Mouse (Mus musculus): ENCODE results near the gene 1810010H24Rik. TPM values are rescaled to one million over a fixed set of nuclear protein-coding genes. Genes with fewer than 3 reads are reported as not detected.
"Not testable (repeated sequence)": the region's sequence is repeated elsewhere in the genome, so short reads cannot be mapped to it uniquely, and the experiment has no call there.

1810010H24Rik gene
- polyA plus RNA-seq, 1 experiment from 2014 or later, result 1.5 TPM

DNA sequence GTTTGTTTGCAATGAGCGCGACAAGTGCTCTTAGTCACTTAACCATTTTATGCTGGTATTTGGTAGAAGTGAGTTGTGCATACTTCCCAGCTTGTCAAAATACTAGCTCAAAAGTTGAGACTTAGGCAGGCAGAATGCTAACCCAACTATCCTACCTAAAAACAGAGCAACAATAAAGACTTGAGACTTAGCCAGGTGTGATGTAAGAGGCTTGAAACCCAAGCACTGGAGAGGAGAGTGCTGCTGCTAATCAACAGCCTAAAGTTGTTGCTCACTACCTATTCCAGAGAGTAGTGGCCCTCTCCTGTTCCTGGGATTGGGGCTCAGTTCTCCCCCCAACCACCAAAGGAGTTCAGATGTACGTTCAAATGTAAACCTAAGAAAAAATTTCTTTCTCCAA, 15.0 kb upstream of the 1810010H24Rik start:
- H3K4me1 ChIP-seq (ENCODE audit: control insufficient read depth, insufficient read depth, low read length), result 0 out of 2 replicates have a peak, but pooled peaks cover 2% of the 10 kb centered on the region
- no peak for DNase-seq (ENCODE audit: low spot score)
- H3K9me3 ChIP-seq (ENCODE audit: control insufficient read depth, low read length), result no peaks in the 10 kb centered on the region
- ATAC-seq (ENCODE audit: insufficient number of reproducible peaks, low FRiP score, low TSS enrichment, low read depth), result no peak
- H3K27ac ChIP-seq (replicated peaks; ENCODE audit: low read depth, low read length), result no peak overlapping the region
- WGBS, result 97% methylated on average over 3 of the region's 3 CpGs
- no peaks in the 10 kb centered on the region for H3K27me3 ChIP-seq (ENCODE audit: control insufficient read depth, insufficient read depth, low read length)
- no peak overlapping the region for H3K4me3 ChIP-seq (ENCODE audit: low read depth, low read length)
- no peak overlapping the region for H3K9ac ChIP-seq (ENCODE audit: low read length)
- H3K36me3 ChIP-seq (ENCODE audit: control insufficient read depth, insufficient read depth, low read length), result no peaks in the 10 kb centered on the region
- no peak overlapping the region for H3K4me2 ChIP-seq (ENCODE audit: low read depth, severe bottlenecking)

DNA sequence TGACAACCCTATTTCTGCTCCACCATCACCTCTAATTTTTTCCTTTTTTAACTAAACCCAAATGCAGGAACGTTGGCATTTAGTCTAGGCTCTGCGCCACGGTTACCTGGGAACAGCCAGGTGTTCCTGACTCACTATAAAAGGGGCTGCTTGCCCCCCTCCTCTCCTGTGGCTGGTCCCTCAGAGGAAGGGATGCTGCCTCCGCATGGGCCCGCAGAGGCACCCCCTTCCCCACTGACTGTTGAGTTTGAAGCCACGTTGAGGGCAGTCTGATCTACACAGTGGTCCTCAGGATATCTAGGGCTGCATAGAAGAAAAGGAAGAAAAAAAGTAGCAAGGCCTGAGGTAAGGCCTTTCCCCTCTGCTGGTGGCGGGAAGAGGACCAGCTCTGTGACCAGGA, 14.3 kb upstream of the 1810010H24Rik start:
- Histone ChIP-seq H3K27ac (replicated peaks; ENCODE audit: low read depth, low read length) (no peak overlapping the region), H3K4me2 (ENCODE audit: low read depth, severe bottlenecking) (no peak overlapping the region), H3K4me3 (ENCODE audit: low read depth, low read length) (no peak overlapping the region), H3K36me3 (ENCODE audit: control insufficient read depth, insufficient read depth, low read length) (no peaks in the 10 kb centered on the region), H3K4me1 (ENCODE audit: control insufficient read depth, insufficient read depth, low read length) (0 out of 2 replicates have a peak, but pooled peaks cover 2% of the 10 kb centered on the region), H3K27me3 (ENCODE audit: control insufficient read depth, insufficient read depth, low read length) (no peaks in the 10 kb centered on the region), H3K9ac (ENCODE audit: low read length) (no peak overlapping the region; the same call in 1 of the 2 replicates), H3K9me3 (ENCODE audit: control insufficient read depth, low read length) (no peaks in the 10 kb centered on the region)
- no peak for ATAC-seq (ENCODE audit: insufficient number of reproducible peaks, low FRiP score, low TSS enrichment, low read depth)
- WGBS, result 73% methylated on average over 7 of the region's 7 CpGs
- no peak for DNase-seq (ENCODE audit: low spot score)

DNA sequence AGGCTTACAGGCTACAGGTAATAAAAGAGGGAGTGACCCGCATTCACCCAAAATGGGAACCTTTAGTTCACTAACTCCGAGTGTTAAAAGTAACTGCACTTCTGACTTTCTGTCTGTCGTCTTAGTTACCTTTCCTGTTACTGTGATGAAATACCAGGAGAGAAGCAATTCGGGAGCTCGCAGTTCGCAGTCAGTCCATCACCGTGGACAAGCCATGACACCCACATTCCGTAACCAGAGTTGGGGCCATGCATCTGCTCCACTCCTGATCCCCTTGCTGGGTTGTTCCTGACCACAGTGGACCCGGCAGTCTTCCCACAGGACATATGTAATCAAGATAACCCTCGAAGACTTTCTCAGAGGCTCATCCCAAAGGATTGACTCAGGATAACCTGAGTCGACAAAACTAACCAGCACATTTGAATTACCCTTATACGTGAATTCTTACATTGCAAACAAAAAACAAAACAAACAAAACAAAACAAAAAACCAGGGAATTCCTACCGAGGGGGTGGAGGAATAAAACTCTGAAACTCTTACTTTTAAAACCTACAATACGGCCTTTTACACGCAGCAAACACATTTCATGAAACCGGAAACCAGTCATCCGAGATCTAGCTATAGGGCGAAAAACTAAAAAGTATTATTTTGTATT, 13.7 kb upstream of the 1810010H24Rik start:
- Histone ChIP-seq H3K9ac (ENCODE audit: low read length) (peak overlapping the region; percentile 73), H3K4me1 (ENCODE audit: control insufficient read depth, insufficient read depth, low read length) (0 out of 2 replicates have a peak, but pooled peaks cover 2% of the 10 kb centered on the region), H3K4me2 (ENCODE audit: low read depth, severe bottlenecking) (peak overlapping the region; percentile 42), H3K9me3 (ENCODE audit: control insufficient read depth, low read length) (no peaks in the 10 kb centered on the region), H3K27me3 (ENCODE audit: control insufficient read depth, insufficient read depth, low read length) (no peaks in the 10 kb centered on the region), H3K4me3 (ENCODE audit: low read depth, low read length) (peak overlapping the region; percentile 54), H3K36me3 (ENCODE audit: control insufficient read depth, insufficient read depth, low read length) (no peaks in the 10 kb centered on the region), H3K27ac (replicated peaks; ENCODE audit: low read depth, low read length) (peak overlapping the region; percentile 89)
- WGBS, result 33% methylated on average over 18 of the region's 18 CpGs
- DNase-seq (ENCODE audit: low spot score), result peak; percentile 30
- ATAC-seq (ENCODE audit: insufficient number of reproducible peaks, low FRiP score, low TSS enrichment, low read depth), result no peak

GRCm38 (mm10) chr11:107012324-107013017, 13.0 kb upstream of the 1810010H24Rik start:
- H3K9me3 ChIP-seq (ENCODE audit: control insufficient read depth, low read length), result no peaks in the 10 kb centered on the region
- DNase-seq (ENCODE audit: low spot score) (peak; percentile 100), ATAC-seq (ENCODE audit: insufficient number of reproducible peaks, low FRiP score, low TSS enrichment, low read depth) (peak; percentile 92)
- no peaks in the 10 kb centered on the region for H3K36me3 ChIP-seq (ENCODE audit: control insufficient read depth, insufficient read depth, low read length)
- peak overlapping the region; percentile 73 for H3K9ac ChIP-seq (ENCODE audit: low read length)
- WGBS, result under 1% methylated on average over 37 of the region's 37 CpGs
- H3K27me3 ChIP-seq (ENCODE audit: control insufficient read depth, insufficient read depth, low read length), result no peaks in the 10 kb centered on the region
- H3K4me2 ChIP-seq (ENCODE audit: low read depth, severe bottlenecking), result peak overlapping the region; percentile 42
- peak overlapping the region; percentile 54 for H3K4me3 ChIP-seq (ENCODE audit: low read depth, low read length)
- 0 out of 2 replicates have a peak, but pooled peaks cover 2% of the 10 kb centered on the region for H3K4me1 ChIP-seq (ENCODE audit: control insufficient read depth, insufficient read depth, low read length)
- peak overlapping the region; percentile 89 for H3K27ac ChIP-seq (replicated peaks; ENCODE audit: low read depth, low read length)

DNA sequence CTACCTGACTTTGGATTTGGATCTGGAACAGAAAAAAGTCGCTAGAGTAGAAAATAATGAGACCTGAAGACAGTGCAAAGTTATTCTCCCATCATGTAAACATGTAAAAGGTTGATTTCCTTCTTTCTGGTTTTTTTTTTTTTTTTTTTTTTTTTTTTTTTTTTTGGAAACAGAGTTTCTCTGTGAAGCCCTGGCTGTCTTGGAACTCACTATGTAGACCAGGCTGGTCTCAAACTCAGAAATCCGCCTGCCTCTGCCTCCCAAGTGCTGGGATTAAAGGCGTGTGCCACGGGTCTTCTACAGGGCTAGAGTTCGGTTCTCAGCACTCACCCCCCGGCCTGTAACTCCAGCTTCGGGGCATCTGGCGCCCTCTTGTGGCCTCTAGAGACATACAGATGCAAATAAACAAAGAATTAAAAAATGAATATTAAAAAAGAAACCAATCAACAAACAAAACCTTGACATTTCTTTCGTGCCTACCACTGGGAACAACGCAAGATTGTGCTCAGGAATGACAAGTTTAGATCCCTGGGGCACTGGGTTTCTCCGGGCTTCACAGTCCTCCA, 11.4 kb upstream of the 1810010H24Rik start:
- H3K4me1 ChIP-seq (ENCODE audit: control insufficient read depth, insufficient read depth, low read length), result 0 out of 2 replicates have a peak, but pooled peaks cover 2% of the 10 kb centered on the region
- no peak overlapping the region for H3K4me2 ChIP-seq (ENCODE audit: low read depth, severe bottlenecking)
- H3K4me3 ChIP-seq (ENCODE audit: low read depth, low read length), result no peak overlapping the region
- DNase-seq (ENCODE audit: low spot score) (no peak), ATAC-seq (ENCODE audit: insufficient number of reproducible peaks, low FRiP score, low TSS enrichment, low read depth) (no peak)
- H3K9me3 ChIP-seq (ENCODE audit: control insufficient read depth, low read length), result no peaks in the 10 kb centered on the region
- no peaks in the 10 kb centered on the region for H3K27me3 ChIP-seq (ENCODE audit: control insufficient read depth, insufficient read depth, low read length)
- H3K36me3 ChIP-seq (ENCODE audit: control insufficient read depth, insufficient read depth, low read length), result no peaks in the 10 kb centered on the region
- no peak overlapping the region for H3K27ac ChIP-seq (replicated peaks; ENCODE audit: low read depth, low read length)
- H3K9ac ChIP-seq (ENCODE audit: low read length), result no peak overlapping the region
- 76% methylated on average over 11 of the region's 11 CpGs for WGBS

DNA sequence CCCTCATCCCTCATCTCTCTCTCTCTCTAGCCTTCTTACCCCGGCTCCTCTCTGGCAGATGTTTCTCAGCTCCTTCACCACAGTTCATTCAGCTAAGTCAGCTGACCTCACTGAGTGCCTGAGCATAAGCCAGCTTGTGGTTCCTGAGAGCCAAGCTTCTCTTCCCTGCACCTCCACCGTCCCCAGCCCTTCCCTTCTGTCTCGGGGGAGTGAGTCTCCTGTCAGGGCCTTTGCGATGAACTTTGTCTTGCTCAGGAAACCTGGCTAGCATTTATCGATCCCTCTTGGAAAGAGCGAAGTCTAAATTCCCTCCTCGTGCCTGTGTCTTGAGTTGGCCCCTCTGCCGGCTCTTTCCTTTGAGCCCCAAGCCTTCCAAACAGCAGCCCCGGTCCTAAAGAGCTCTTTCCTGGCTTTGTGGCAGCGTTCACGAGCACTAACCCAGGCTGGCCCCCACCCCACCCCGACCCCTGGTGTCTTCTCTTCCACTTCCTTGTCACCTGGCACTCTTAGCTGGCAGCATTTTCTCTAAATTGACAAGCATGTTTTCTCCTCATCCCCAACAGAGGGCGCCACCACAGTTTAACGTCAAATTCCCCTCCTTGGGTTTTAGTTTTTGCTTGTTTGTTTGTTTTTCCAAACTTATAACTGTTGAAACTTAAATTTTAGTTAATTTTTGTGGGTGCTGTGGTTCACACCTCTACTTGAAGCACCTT, 10.7 kb upstream of the 1810010H24Rik start:
- WGBS, result 46% methylated on average over 14 of the region's 14 CpGs

GRCm38 (mm10) chr11:107015535-107016187, 9.8 kb upstream of the 1810010H24Rik start:
- ATAC-seq (ENCODE audit: insufficient number of reproducible peaks, low FRiP score, low TSS enrichment, low read depth); H3K27me3 ChIP-seq (ENCODE audit: control insufficient read depth, insufficient read depth, low read length); DNase-seq (ENCODE audit: low spot score); H3K4me2 ChIP-seq (ENCODE audit: low read depth, severe bottlenecking); H3K4me1 ChIP-seq (ENCODE audit: control insufficient read depth, insufficient read depth, low read length); H3K27ac ChIP-seq (replicated peaks; ENCODE audit: low read depth, low read length); H3K9me3 ChIP-seq (ENCODE audit: control insufficient read depth, low read length); H3K4me3 ChIP-seq (ENCODE audit: low read depth, low read length); H3K9ac ChIP-seq (ENCODE audit: low read length); H3K36me3 ChIP-seq (ENCODE audit: control insufficient read depth, insufficient read depth, low read length): not testable (repeated sequence)
- WGBS, result 76% methylated on average over 11 of the region's 11 CpGs

More for the DNA sequence above, 10.7 kb upstream of the 1810010H24Rik start:
- H3K36me3 ChIP-seq (ENCODE audit: control insufficient read depth, insufficient read depth, low read length), result no peaks in the 10 kb centered on the region
- no peaks in the 10 kb centered on the region for H3K27me3 ChIP-seq (ENCODE audit: control insufficient read depth, insufficient read depth, low read length)
- H3K4me3 ChIP-seq (ENCODE audit: low read depth, low read length), result no peak overlapping the region
- H3K27ac ChIP-seq (replicated peaks; ENCODE audit: low read depth, low read length), result no peak overlapping the region
- H3K9ac ChIP-seq (ENCODE audit: low read length), result no peak overlapping the region
- no peaks in the 10 kb centered on the region for H3K9me3 ChIP-seq (ENCODE audit: control insufficient read depth, low read length)
- no peak overlapping the region for H3K4me2 ChIP-seq (ENCODE audit: low read depth, severe bottlenecking)
- no peak for ATAC-seq (ENCODE audit: insufficient number of reproducible peaks, low FRiP score, low TSS enrichment, low read depth)
- 0 out of 2 replicates have a peak, but pooled peaks cover 2% of the 10 kb centered on the region for H3K4me1 ChIP-seq (ENCODE audit: control insufficient read depth, insufficient read depth, low read length)
- DNase-seq (ENCODE audit: low spot score), result no peak

DNA sequence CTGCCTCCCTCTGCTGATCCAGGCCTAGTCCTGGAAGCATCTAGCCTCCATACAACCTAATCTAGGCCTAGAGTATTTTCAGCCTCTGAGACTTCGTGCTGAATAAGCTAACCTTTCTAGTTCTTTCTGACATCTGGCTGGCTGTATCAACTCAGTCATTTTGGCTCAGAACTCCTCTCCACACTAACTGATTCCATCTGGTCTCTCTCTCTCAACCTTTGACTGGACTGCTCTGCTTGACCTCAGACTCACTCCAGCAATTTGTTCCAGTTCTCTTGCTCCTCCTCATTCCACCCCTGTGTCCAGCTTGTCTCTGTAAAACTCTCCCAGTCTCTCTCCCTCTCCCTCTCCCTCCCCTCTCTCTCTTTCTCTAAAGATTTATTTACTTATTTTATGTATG, 8.6 kb upstream of the 1810010H24Rik start:
- H3K27ac ChIP-seq (replicated peaks; ENCODE audit: low read depth, low read length), result no peak overlapping the region
- ATAC-seq (ENCODE audit: insufficient number of reproducible peaks, low FRiP score, low TSS enrichment, low read depth), result no peak
- no peaks in the 10 kb centered on the region for H3K27me3 ChIP-seq (ENCODE audit: control insufficient read depth, insufficient read depth, low read length)
- H3K4me2 ChIP-seq (ENCODE audit: low read depth, severe bottlenecking), result no peak overlapping the region
- no peak overlapping the region for H3K4me3 ChIP-seq (ENCODE audit: low read depth, low read length)
- 0 out of 2 replicates have a peak, but pooled peaks cover under 1% of the 10 kb centered on the region for H3K4me1 ChIP-seq (ENCODE audit: control insufficient read depth, insufficient read depth, low read length)
- no peak for DNase-seq (ENCODE audit: low spot score)
- WGBS, result 5% methylated on average over 1 of the region's 1 CpGs
- no peaks in the 10 kb centered on the region for H3K36me3 ChIP-seq (ENCODE audit: control insufficient read depth, insufficient read depth, low read length)
- H3K9ac ChIP-seq (ENCODE audit: low read length), result no peak overlapping the region
- no peaks in the 10 kb centered on the region for H3K9me3 ChIP-seq (ENCODE audit: control insufficient read depth, low read length)

All from limb, embryonic 11.5 days (tissue).